Mouse (Mus musculus) embryonic facial prominence, embryonic 11.5 days (tissue): Measurements from ENCODE around the gene Acaa1b. TPM values are rescaled to one million over a fixed set of nuclear protein-coding genes. Genes with fewer than 3 reads are reported as not detected.

Experiments used
- ATAC-seq: fragments of 200-750 bp; cut with Nextera tagmentation; replicated peaks from 2 replicates; pipeline ENCODE4 v1.8.0; 2017; ENCODE audit warnings: low read depth; ENCODE audit not compliant: insufficient number of reproducible peaks, low FRiP score, low TSS enrichment
- DNase-seq: peaks from one replicate; pipeline ENCODE4 v3.0.0-alpha.2; 2015; ENCODE audit warnings: low spot score
- H3K27ac ChIP-seq: fragments of 300-500 bp; sonication (generic); replicated peaks from 2 replicates; pipeline ENCODE4 v1.5.1; 2014; ENCODE audit warnings: mild to moderate bottlenecking, low read depth, low read length, control low read depth
- H3K27me3 ChIP-seq: fragments of 300-500 bp; sonication (generic); 2 replicates; pipeline ENCODE4 v1.6.1; 2014; ENCODE audit warnings: mild to moderate bottlenecking, low read length, moderate library complexity, mixed read lengths; ENCODE audit not compliant: control insufficient read depth, insufficient read depth
- H3K36me3 ChIP-seq: fragments of 300-500 bp; sonication (generic); replicated peaks from 2 replicates; pipeline ENCODE4 v1.6.1; 2014; ENCODE audit warnings: low read depth, mild to moderate bottlenecking, low read length, moderate library complexity, mixed read lengths; ENCODE audit not compliant: control insufficient read depth, insufficient read depth
- H3K4me1 ChIP-seq: fragments of 300-500 bp; sonication (generic); 2 replicates; pipeline ENCODE4 v1.6.1; 2014; ENCODE audit warnings: low read length, mixed read lengths; ENCODE audit not compliant: control insufficient read depth, insufficient read depth
- H3K4me2 ChIP-seq: fragments of 300-500 bp; sonication (generic); 2 replicates; pipeline ENCODE4 v1.6.1; 2014; ENCODE audit warnings: low read depth, mild to moderate bottlenecking, control low read depth, low read length, moderate library complexity
- H3K4me3 ChIP-seq: fragments of 300-500 bp; sonication (generic); 2 replicates; pipeline ENCODE4 v1.5.1; 2014; ENCODE audit warnings: low read depth, low read length, control low read depth
- H3K9ac ChIP-seq: fragments of 300-500 bp; sonication (generic); replicated peaks from 2 replicates; pipeline ENCODE4 v1.6.1; 2014; ENCODE audit warnings: mild to moderate bottlenecking, control low read depth, low read length
- H3K9me3 ChIP-seq: fragments of 300-500 bp; sonication (generic); replicated peaks from 2 replicates; pipeline ENCODE4 v1.6.1; 2016; ENCODE audit warnings: mild to moderate bottlenecking, low read length, inconsistent platforms, mixed read lengths; ENCODE audit not compliant: control insufficient read depth
- WGBS: fragments of 180-500 bp; shearing (Covaris S2); extraction: QIAGEN DNeasy Blood & Tissue Kit; methylation state at CpG from one replicate; pipeline ENCODE4 v1.1.7; 2014; 5-methylcytosine and 5-hydroxymethylcytosine counted together
- polyA plus RNA-seq: library from polyadenylated mRNA; unstranded; fragments of >200 nt; fragmentation: Nextera tagmentation; extraction: Ambion mirVana; gene quantifications from 2 replicates; pipeline ENCODE4 v1.2.1, GENCODE M21; 2014

Acaa1b gene
- polyA plus RNA-seq, 1 experiment from 2014 or later, result 1.1 TPM

- Histone ChIP-seq H3K9ac (no peak overlapping the region), H3K27me3 (no peaks in the 10 kb centered on the region), H3K27ac (no peak overlapping the region), H3K4me1 (no peaks in the 10 kb centered on the region), H3K4me3 (no peak overlapping the region), H3K4me2 (no peak overlapping the region), H3K9me3 (no peaks in the 10 kb centered on the region), H3K36me3 (no peaks in the 10 kb centered on the region)
- no peak for ATAC-seq
- 89% methylated on average over 5 of the region's 5 CpGs for WGBS
- no peak for DNase-seq
These were observed 14.8 kb downstream of the Acaa1b start for GRCm38 (mm10) chr9:119142066-119142465.

- H3K9ac ChIP-seq, result no peak overlapping the region
- H3K27me3 ChIP-seq, result no peaks in the 10 kb centered on the region
- H3K36me3 ChIP-seq, result no peaks in the 10 kb centered on the region
- no peak overlapping the region for H3K27ac ChIP-seq
- ATAC-seq (no peak), DNase-seq (no peak)
- H3K9me3 ChIP-seq, result no peaks in the 10 kb centered on the region
- WGBS, result 87% methylated on average over 2 of the region's 2 CpGs
- no peak overlapping the region for H3K4me2 ChIP-seq
- H3K4me3 ChIP-seq, result no peak overlapping the region
- H3K4me1 ChIP-seq, result no peaks in the 10 kb centered on the region
These were observed 18.1 kb downstream of the Acaa1b start for GRCm38 (mm10) chr9:119138836-119139235.

- no peaks in the 10 kb centered on the region for H3K9me3 ChIP-seq
- no peak overlapping the region for H3K4me2 ChIP-seq
- H3K27ac ChIP-seq, result no peak overlapping the region
- DNase-seq (no peak), ATAC-seq (no peak)
- H3K4me1 ChIP-seq, result no peaks in the 10 kb centered on the region
- 70% methylated on average over 5 of the region's 5 CpGs for WGBS
- H3K27me3 ChIP-seq, result no peaks in the 10 kb centered on the region
- no peak overlapping the region for H3K9ac ChIP-seq
- no peaks in the 10 kb centered on the region for H3K36me3 ChIP-seq
- H3K4me3 ChIP-seq, result no peak overlapping the region
These were observed 26.2 kb downstream of the Acaa1b start for GRCm38 (mm10) chr9:119130692-119131091.

- Histone ChIP-seq H3K27me3 (no peaks in the 10 kb centered on the region), H3K36me3 (no peaks in the 10 kb centered on the region), H3K4me1 (no peaks in the 10 kb centered on the region), H3K27ac (no peak overlapping the region), H3K4me2 (no peak overlapping the region), H3K4me3 (no peak overlapping the region), H3K9ac (no peak overlapping the region), H3K9me3 (no peaks in the 10 kb centered on the region)
- ATAC-seq (no peak), DNase-seq (peak; percentile 20)
- 81% methylated on average over 12 of the region's 12 CpGs for WGBS
These were observed 28.3 kb downstream of the Acaa1b start for GRCm38 (mm10) chr9:119128436-119129181.

- Histone ChIP-seq H3K9me3 (no peaks in the 10 kb centered on the region), H3K27me3 (no peaks in the 10 kb centered on the region), H3K36me3 (no peaks in the 10 kb centered on the region), H3K4me3 (no peak overlapping the region), H3K9ac (no peak overlapping the region), H3K27ac (no peak overlapping the region), H3K4me1 (no peaks in the 10 kb centered on the region), H3K4me2 (no peak overlapping the region)
- WGBS, result 83% methylated on average over 18 of the region's 18 CpGs
- DNase-seq, result no peak
- no peak for ATAC-seq
These were observed 34.1 kb downstream of the Acaa1b start for GRCm38 (mm10) chr9:119122596-119123369.

- H3K36me3 ChIP-seq, result no peaks in the 10 kb centered on the region
- no peaks in the 10 kb centered on the region for H3K4me1 ChIP-seq
- H3K4me3 ChIP-seq, result no peak overlapping the region
- no peak overlapping the region for H3K9ac ChIP-seq
- no peak for ATAC-seq
- H3K27ac ChIP-seq, result no peak overlapping the region
- DNase-seq, result no peak
- H3K9me3 ChIP-seq, result no peaks in the 10 kb centered on the region
- WGBS, result 78% methylated on average over 3 of the region's 3 CpGs
- H3K4me2 ChIP-seq, result no peak overlapping the region
- no peaks in the 10 kb centered on the region for H3K27me3 ChIP-seq
These were observed 36.7 kb downstream of the Acaa1b start for GRCm38 (mm10) chr9:119120168-119120560.

- ATAC-seq (no peak), DNase-seq (no peak)
- H3K4me3 ChIP-seq, result no peak overlapping the region
- H3K9ac ChIP-seq, result no peak overlapping the region
- H3K27me3 ChIP-seq, result no peaks in the 10 kb centered on the region
- no peaks in the 10 kb centered on the region for H3K4me1 ChIP-seq
- no peak overlapping the region for H3K27ac ChIP-seq
- H3K4me2 ChIP-seq, result no peak overlapping the region
- H3K9me3 ChIP-seq, result no peaks in the 10 kb centered on the region
- H3K36me3 ChIP-seq, result no peaks in the 10 kb centered on the region
- 88% methylated on average over 19 of the region's 19 CpGs for WGBS
These were observed 37.3 kb downstream of the Acaa1b start for GRCm38 (mm10) chr9:119119409-119120167.
